Mouse (Mus musculus) fibroblast of lung, adult 2 months (primary cell): ENCODE measurements at regions not wholly inside any gene's neighbourhood (a gene's known extent, or its start where the extent isn't known, plus 50 kb on each side); places are given as distances from the start of the nearest gene placed in this dataset.
A peak's percentile ranks its signal among the peaks of the same experiment; 100 is the strongest.
"Not testable (repeated sequence)": the region's sequence is repeated elsewhere in the genome, so short reads cannot be mapped to it uniquely, and the experiment has no call there.

Experiments used
- DNase-seq: peaks from one replicate; pipeline ENCODE4 v3.0.0-alpha.2; 2011; ENCODE audit warnings: low read depth

DNA sequence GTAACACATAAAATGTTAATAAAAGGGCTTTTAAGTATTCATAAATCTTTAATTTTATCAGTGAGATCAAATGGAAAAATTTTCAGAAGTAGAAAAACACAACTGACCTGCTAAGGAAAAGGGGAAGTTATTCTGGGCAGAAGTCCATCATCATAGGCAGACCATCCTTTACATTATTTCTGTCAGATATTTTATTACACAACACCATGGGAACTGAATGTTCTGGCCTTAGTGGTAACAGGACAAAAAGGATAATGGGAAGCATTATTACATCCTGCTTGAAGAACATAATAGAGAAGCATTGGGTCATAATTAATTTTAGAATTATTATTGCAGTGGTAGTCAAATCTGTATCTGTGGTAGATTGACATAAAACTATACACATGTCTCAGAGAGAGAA, 603.5 kb upstream of the Gje1 start:
- DNase-seq: no peak

DNA sequence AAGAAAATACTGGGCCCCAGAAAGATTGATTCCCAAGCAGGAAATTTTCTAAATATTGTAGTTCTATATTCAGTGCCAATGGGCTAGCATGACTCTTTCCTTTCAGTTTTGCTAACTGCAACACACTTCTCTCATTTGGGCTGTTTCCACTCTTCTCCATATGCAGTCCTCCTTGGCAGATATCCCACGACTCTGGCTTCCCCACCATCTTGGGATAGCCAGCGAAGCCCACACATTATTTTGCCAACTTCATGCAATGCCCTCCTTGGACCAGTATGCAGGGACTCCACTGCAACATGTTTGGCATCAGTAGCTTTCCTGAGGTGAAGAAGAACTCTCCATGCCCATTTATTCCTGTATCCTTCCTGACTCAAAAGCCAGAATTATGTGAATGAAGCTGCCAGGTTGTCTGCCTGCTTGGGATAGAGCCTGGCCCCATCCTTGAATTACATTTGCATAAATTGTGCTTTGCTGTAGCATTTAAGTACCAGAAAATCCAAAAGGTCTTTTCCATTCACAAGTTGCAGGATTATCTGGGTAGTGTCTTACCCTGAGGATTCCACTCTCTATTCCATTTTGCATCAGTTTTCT, 599.1 kb upstream of the Gje1 start:
- DNase-seq: no peak

DNA sequence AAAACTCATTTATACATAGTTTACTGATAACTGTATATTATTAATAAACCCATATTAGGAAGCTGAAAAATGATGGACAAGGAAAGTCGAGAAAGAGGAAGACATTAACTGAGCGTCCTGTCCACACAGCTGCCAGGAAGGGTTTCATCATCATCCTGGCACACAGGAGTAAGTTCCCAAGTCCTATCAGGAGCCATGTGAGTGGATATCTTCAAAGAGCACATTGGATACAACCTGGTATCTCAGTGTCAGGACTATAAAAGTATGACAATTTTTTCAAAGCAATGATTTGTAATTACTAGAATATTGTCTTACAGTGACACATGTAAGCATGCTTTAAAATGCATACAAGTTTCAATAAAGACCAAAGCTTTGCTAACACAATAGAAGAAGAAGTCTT, 592.6 kb upstream of the Gje1 start:
- DNase-seq: no peak

DNA sequence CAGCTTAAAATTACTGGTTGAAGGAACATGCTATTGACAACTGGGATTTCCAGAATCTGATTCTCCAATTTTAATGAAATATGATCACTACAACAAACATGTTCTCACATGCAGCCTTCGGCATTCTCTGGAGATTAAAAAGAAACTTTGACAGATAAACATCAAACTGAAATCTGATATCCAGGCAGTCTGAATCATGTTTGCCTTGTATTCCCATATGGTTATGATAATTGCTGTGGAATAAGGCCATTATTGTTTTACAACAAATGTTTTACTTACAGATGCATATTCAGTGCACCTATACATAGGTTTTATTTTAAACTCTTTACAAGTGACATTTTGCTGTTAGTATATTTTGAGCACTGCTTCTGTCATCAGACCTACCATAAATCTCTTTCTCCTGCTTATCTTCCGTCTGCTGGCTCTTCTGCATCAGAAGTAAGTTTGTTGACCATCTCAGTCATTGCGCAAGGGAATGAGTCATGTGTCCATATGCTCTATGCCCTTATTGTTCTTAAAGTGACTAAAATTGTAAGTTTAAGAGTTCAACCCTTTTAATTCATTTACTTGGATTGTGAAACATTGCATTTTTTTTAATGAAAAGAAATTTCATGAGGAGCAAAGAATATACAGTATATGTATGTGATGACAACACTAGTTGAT, 587.9 kb upstream of the Gje1 start:
- peak; percentile 6 for DNase-seq

DNA sequence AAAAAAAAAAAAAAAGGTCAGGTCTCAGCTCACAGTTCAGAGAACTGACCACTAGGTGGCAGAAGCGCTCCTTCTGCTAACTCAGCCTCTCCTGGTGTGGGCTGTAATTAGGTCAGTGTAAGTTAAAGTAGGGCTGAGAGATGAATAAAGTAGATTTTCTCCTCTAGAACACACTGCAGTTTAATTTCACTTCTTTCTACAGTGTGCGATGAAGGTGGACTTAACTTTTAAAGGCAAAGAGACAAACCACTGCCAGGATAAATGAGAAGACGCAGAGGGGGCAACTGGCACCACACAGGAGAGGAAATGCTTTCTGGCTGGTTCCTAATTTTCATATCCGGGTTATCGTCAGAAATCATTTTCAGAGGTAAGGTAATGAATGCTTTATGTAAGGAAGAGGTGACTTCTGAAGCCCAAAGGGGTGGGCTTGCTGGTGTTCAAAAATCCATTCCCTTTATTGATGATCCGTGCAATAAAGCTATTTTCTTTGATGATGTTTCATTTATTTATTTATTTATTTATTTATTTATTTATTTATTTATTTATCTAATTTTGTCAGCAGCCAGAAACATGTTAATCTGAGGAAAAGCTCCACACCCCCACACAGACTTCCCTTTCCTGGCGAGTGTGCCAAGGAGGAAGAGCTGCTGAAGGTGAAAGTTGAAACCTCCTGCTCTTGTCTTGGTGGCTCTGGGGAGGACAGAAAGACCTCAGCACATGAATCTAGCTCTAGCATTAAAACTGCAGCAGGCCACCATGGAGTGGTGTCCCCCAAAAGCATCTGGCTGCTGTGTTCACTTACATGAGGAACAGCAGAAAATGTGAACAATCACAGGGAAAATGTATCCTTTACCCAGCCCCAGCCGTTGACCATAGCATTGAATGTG, 582.4 kb upstream of the Gje1 start:
- peak; percentile 62 for DNase-seq

DNA sequence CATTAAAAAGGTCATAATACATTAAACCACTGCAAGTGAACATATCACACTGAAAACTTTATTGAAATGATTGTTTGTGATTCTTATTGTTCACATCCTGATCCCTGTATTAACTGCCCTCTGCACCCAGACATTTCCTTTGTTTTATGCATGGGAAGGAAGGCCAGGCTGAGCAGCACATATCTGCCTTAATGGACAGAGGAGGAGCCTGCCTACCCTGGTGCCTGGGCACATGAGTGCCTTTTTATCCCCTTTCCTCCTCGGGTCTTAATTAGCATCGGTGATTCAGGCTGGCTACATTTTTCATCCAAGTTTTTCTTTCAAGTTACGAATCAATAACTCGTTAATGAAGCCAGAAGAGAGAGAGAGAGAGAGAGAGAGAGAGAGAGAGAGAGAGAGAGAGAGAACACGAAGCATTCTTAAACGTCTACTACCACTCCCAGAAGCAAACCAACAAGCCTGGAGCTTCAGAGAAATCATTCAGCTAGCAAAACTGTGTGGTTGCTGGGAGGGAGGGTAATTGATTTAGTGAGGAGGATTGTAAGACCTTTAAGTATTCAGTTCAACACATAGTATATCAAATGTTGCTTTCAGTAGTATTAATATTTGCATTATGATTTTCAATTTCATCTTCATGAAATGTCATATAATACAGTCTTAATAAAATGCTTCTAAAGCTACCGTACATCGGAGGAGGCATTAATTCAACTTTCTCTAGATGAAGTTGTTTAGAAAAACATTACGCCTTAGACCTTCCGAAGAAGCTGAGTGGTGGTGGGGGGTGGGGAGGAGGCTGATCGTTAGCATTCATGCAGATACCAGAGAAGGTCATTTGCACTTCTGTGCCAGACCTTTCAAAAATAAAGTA, 581.6 kb upstream of the Gje1 start:
- no peak for DNase-seq

DNA sequence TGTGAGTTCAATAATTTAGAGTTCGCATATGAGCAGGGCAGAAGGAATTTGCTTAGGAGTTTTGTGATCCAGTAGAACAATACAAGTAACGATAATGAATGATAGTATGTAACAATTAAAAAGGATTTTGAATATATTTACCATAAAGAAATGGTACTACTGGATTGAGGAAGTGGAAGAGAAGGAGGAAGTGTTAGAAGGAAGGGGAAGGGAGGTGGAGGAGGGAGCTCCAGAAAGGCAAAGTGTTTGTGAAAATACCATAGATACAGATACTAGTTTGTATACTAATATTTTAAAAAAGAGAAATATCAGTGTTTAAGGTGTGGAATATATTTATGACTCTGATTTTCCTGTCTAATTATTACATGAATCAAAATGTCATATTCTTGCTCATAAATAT, 579.2 kb upstream of the Gje1 start:
- no peak for DNase-seq

DNA sequence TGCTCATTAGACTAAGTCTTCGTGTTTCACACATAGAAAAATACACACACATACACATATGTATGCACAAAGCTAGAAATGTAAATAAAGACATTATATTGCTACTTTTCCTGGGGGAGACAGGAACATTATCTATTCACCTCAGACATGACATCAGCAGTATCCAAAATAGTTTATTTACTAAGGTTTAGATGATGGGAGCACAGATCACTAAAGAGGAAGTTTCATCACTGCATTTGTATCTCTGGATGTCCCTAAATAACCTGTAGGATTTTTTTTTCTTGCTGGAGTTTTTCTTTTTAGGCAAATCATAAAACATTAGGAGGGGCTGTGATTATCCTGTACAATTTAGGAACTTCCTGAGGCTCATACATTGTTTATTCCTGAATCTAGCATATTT, 576.1 kb upstream of the Gje1 start:
- DNase-seq: no peak

DNA sequence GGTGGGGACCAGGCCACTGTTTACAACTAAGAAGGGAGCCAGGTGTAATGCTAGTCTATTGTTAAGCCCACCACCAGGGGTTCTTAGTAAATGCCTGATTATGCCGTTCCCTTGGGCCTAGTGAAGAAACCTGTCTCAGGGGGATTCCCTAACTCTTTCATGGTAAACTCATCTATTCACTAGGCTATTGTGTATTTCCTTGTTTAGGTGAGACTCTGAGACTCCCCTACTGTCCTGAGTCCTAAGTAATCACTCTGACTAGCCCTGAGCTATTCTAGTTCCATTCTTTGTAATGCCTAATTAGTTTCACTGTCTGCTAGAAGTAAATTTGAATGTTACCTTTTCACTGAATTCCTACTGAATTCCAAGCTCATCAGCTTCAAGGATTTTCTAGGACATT, 545.3 kb upstream of the Gje1 start:
- DNase-seq: not testable (repeated sequence)

DNA sequence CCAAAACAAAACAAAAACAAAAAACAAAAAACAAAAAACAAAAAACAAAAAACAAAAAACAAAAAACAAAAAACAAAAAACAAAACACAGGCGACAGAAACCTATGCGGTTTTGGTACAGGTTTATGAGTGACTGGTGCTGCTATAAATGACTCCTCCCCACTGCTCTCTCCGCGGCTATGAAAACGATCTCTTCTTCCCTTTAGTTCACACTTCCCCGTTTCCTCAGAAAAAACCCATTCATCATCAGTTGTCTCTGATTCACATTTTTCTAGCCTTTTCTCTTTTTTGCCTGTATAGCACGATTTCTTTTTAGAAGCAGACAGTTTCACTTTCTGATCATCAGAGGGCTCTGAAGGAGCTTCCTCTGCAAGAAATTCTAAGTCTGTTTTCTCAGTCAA, 544.3 kb upstream of the Gje1 start:
- DNase-seq: not testable (repeated sequence)

DNA sequence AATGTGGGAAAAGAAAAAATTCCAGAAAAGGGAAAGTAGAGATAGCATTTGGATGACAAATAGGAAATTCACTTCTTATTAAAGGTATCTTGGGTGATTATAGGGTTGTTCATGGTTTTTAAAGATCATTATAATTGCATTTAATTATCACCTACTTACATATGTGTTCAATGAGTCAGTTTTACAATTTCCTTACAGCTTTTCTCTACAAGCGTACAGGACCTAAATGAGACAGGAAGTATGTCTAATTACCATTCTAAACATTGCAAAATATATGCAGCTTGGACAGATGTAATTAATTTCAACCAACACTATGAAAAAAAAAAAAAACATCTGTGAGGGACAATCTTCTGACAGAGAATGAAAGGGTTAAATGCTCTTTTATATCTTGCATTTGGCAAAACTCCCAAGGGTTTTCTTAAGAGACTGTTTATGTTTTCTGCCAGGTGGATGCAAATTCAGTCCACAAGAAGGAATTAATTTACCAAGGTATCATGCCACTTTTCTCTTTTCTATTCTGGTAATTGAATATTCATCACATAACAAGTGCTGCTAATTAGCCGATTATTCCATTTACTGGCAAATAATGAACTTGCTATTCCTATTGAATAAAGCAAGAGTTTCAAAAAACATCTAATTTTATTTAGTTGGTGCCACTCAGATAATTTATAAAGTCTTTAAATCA, 531.5 kb upstream of the Gje1 start:
- DNase-seq: no peak

DNA sequence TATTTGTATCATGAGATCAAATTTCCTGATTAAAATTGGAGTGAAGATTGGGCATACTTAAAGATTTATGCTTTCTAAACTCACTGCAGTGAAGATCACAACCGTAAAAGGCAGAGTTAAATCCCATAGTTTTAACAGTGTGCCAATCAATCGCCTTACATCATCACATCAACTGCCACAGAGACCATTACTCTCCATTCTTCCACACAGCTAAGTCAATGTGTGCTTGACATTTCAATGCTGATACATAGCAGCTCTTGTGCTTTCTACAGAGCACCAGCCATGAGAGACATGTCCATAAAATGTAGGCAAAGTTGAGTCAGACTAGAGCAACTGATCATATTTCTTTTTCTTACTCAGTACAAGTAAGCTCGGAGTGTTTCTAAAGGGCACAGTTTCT, 530.9 kb upstream of the Gje1 start:
- no peak for DNase-seq

DNA sequence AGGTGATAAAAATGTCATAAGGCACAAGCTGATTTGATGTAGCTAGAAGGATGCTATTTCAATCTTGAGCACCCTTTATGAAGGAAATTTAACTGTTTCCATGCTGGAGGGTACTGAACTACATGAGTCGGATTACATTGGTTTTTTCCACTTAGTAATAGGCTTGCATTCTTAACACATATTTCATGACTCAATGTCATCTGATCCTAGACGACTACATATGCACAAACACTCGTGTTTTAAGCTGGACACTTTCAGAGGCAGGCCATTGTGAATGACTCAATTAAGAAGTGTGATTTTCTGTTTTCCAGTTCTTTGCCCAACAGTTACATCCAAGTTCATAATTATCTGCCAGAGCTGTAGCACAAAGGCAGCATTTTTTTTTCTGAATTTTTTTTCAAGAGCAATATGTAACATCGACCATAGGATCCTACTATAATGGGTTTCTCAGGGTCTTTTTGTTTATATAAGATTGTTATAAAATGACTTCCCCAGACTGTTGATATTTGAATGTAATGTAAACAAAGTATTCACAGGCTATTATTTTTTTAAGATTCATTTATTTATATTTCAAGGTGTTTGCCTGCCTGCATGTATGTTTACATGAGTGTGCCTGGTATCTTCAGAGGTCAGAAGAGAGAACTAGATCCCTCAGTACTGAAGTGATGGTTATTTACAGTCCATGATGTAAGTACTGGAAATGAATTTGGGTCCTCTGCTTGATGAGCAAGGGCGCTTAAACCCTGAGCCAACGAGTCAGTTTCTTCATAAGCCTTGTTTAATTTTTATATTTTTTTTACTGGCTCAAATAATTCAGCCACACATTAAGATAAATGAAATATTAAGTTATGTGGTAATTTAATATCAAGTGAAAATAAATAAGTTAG, 526.6 kb upstream of the Gje1 start:
- no peak for DNase-seq

DNA sequence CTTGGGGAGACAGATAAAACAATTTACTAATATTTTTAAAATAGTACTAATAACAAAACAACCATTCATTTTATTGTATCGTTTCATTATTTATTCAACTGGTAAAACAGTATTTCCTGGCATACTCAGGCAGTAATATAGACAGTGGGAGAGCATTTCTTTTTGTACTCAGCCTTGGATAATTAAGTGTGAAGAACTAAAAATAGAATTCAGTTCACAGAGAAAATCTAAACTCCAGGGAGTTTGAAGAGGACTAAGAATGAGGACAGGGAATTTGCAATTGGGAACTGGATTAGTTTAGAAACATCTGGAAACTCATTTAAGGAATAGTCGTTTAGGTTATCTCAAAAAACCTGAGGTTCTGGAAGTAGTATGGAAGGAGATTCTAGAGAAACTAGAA, 525.4 kb upstream of the Gje1 start:
- DNase-seq: no peak

DNA sequence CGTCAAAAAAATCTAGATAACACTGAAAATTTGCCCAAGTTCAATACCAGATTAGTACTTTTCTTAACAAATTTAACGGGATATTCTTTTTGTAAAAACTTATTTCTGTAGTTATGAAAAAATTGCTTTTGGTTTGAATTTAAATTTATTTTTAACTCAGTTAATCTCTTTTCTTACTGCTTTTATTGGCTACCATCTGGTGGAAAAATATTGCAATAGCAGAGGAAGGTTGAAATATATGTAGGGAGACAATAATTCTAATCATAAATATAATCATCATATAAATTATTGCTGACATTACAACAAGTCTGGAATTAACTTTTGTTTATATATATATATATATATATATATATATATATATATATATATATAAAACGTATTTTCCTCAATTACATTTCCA, 500.9 kb upstream of the Gje1 start:
- no peak for DNase-seq

DNA sequence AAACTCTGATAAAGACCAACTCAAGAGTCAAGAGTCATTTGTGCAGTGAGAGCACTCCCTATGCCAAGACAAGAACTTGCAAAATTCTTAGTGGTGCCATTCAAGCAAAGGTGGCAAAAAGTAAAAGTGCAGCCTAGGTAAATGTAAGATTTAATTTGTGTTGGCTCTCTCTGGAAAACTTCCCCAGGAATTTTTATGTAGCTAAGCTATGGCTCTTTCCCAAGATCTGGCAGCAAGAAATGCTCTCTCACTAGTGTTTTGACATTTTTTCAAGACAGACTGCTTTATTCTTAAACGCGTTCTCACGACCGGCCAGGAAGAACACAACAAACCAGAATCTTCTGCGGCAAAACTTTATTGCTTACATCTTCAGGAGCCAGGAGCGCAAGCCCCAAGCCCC, 461.6 kb upstream of the Gje1 start:
- DNase-seq: no peak

DNA sequence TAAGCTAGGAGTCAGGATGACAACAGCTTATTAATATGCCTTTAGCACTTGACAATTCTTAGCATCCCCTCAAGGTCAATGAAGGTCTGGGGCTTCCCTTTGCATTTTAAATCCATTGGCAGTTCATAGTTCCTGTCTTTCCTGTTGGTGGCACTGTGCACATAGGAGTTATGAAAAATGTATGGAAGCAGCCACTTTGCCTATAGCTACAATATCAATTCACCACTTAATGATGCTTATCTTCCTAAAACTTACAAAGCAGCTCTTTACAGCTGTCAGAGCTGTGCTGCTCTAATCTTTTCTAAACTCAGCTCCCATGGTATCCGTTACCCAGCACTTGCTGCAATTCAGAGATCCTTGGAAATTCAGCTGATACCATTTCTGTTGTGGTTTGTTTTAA, 456.4 kb upstream of the Gje1 start:
- no peak for DNase-seq

DNA sequence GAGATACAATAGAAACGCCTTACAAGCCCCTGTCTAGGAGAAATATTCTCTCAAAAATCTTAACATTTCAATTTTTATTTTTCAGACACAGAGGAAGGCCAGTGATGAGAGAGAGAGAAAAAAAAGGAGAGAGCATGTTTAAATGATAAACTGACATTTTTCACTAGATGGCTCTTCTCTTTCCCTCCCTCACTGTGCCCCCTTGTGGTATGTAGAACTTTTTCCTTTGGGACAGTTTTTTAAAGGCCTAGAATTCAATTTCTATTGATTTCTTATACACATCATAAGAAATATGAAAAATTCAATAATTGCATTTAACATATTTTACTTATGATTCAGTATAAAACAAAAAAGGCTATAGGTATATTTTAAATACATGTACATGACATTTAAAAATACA, 454.5 kb upstream of the Gje1 start:
- no peak for DNase-seq

DNA sequence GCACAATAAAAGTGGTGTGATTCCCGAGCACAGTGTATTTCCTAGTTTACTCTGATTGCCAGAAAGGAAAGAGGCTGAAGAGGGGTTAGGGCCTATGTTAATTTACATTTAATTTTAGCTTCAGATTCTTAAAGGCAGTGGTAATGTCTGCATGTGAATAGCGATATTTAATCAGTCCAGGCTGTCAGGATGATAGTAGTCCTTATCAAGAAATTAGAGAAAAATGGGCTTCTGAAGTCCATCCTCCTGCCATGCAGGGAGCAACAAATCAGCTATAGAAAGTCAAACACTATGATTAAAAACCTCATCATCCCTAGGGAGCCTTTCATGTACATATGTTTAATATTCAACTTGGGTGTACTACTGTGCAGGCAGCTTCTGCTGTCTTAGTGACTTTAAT, 422.7 kb upstream of the Gje1 start:
- no peak for DNase-seq
